Mouse (Mus musculus) liver, adult 2 months (tissue): ENCODE measurements around the gene Tnik.

ENCODE experiments used
- CTCF ChIP-seq: fragments of 200-500 bp; IDR thresholded peaks from 2 replicates; pipeline ENCODE4 v1.5.1; 2011; ENCODE audit warnings: low read depth, low read length, control low read depth
- POLR2A ChIP-seq: fragments of 200-500 bp; IDR thresholded peaks from 2 replicates; pipeline ENCODE4 v1.6.1; 2011; ENCODE audit warnings: low read length, control low read depth; ENCODE audit not compliant: insufficient read depth; ENCODE audit errors: extremely low read depth

DNA sequence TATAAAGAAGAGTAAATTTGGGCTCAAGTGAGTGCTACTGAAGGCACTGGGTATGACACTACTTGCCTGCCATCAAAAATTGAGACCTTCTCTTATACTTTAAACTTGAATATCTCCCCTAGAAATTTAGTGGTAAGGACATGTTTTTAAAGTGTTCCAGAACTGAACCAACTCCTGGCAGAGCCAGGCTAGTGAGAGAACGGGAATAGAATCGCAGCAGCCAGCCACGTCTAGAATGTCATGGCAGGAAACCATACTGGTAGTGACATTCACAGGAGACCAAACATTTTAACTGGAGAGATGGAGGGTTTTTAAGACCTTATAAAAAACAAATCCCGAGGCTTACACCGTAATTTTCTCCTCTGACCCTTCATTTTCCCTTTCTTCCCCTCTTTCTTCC lies 172.5 kb downstream of the Tnik start:
- no peak for TF ChIP-seq POLR2A
- no peak for TF ChIP-seq CTCF
